Mouse (Mus musculus) heart, postnatal 4 days (tissue): ENCODE measurements at regions not wholly inside any gene's neighbourhood (a gene's known extent, or its start where the extent isn't known, plus 50 kb on each side); places are given as distances from the start of the nearest gene placed in this dataset.
"Not testable (repeated sequence)": the region's sequence is repeated elsewhere in the genome, so short reads cannot be mapped to it uniquely, and the experiment has no call there.

Experiments used
- DNase-seq: peaks from one replicate; pipeline ENCODE4 v3.0.0; 2021

- DNase-seq: no peak
Measured at GRCm38 (mm10) chr10:57037641-57038040, 448.5 kb upstream of the Hsf2 start.

- no peak for DNase-seq
Measured at GRCm38 (mm10) chr10:57040201-57040600, 446.0 kb upstream of the Hsf2 start.

- DNase-seq: no peak
Measured at GRCm38 (mm10) chr10:57046021-57046420, 440.2 kb upstream of the Hsf2 start.

GRCm38 (mm10) chr10:57046891-57047290 lies 439.3 kb upstream of the Hsf2 start:
- DNase-seq: peak; percentile 7

GRCm38 (mm10) chr10:57047719-57048118 lies 438.5 kb upstream of the Hsf2 start:
- DNase-seq: no peak

GRCm38 (mm10) chr10:57053375-57053774 lies 432.8 kb upstream of the Hsf2 start:
- DNase-seq: not testable (repeated sequence)

- DNase-seq: no peak
Measured at GRCm38 (mm10) chr10:57090131-57090530, 396.1 kb upstream of the Hsf2 start.

- DNase-seq: no peak
Measured at GRCm38 (mm10) chr10:57095920-57096319, 390.3 kb upstream of the Hsf2 start.

GRCm38 (mm10) chr10:57113359-57113758 lies 372.8 kb upstream of the Hsf2 start:
- peak; percentile 26 for DNase-seq

GRCm38 (mm10) chr10:57114696-57115271 lies 371.4 kb upstream of the Hsf2 start:
- peak; percentile 31 for DNase-seq

GRCm38 (mm10) chr10:57121514-57121913 lies 364.7 kb upstream of the Hsf2 start:
- DNase-seq: no peak

- DNase-seq: no peak
Measured at GRCm38 (mm10) chr10:57127185-57127584, 359.0 kb upstream of the Hsf2 start.

- no peak for DNase-seq
Measured at GRCm38 (mm10) chr10:57156426-57156825, 329.8 kb upstream of the Hsf2 start.

GRCm38 (mm10) chr10:57156912-57157311 lies 329.3 kb upstream of the Hsf2 start:
- DNase-seq: peak; percentile 12

- no peak for DNase-seq
Measured at GRCm38 (mm10) chr10:57160546-57160945, 325.6 kb upstream of the Hsf2 start.

- no peak for DNase-seq
Measured at GRCm38 (mm10) chr10:57163359-57163758, 322.8 kb upstream of the Hsf2 start.

GRCm38 (mm10) chr10:57183560-57183959 lies 302.6 kb upstream of the Hsf2 start:
- DNase-seq: peak; percentile 78

GRCm38 (mm10) chr10:57210701-57211100 lies 275.5 kb upstream of the Hsf2 start:
- no peak for DNase-seq

GRCm38 (mm10) chr10:57231117-57231516 lies 255.1 kb upstream of the Hsf2 start:
- DNase-seq: no peak

- no peak for DNase-seq
Measured at GRCm38 (mm10) chr10:57281220-57281619, 205.0 kb upstream of the Hsf2 start.

GRCm38 (mm10) chr10:57282896-57283295 lies 203.3 kb upstream of the Hsf2 start:
- no peak for DNase-seq

GRCm38 (mm10) chr10:57291596-57291995 lies 194.6 kb upstream of the Hsf2 start:
- DNase-seq: no peak

- DNase-seq: no peak
Measured at GRCm38 (mm10) chr10:57313799-57314198, 172.4 kb upstream of the Hsf2 start.

- DNase-seq: peak; percentile 7
Measured at GRCm38 (mm10) chr10:57317067-57317466, 169.1 kb upstream of the Hsf2 start.

- DNase-seq: no peak
Measured at GRCm38 (mm10) chr10:57319171-57319570, 167.0 kb upstream of the Hsf2 start.
